Mouse (Mus musculus): Measurements from ENCODE around the gene Mpo.

Mpo gene

GRCm38 (mm10) chr11:87805448-87805847 is 12.1 kb downstream of the Mpo start:
- DNase-seq (ENCODE audit: low spot score in 2 of 2): peak in 1 of 2 experiments; percentile 24

GRCm38 (mm10) chr11:87807433-87807832 is 14.1 kb downstream of the Mpo start:
- DNase-seq (ENCODE audit: low spot score in 2 of 2): no peak

- peak in 1 of 2 experiments; percentile 8 for DNase-seq (ENCODE audit: low spot score in 2 of 2)
Measured at GRCm38 (mm10) chr11:87808236-87808635, 14.9 kb downstream of the Mpo start.

GRCm38 (mm10) chr11:87811396-87811795 is 18.0 kb downstream of the Mpo start:
- DNase-seq (ENCODE audit: low spot score in 2 of 2): no peak

- no peak for DNase-seq (ENCODE audit: low spot score in 2 of 2)
Measured at GRCm38 (mm10) chr11:87814831-87815230, 21.4 kb downstream of the Mpo start.

- DNase-seq (ENCODE audit: low spot score in 2 of 2): no peak
Measured at GRCm38 (mm10) chr11:87816707-87817442, 23.5 kb downstream of the Mpo start.

- DNase-seq (ENCODE audit: low spot score in 2 of 2): no peak
Measured at GRCm38 (mm10) chr11:87817443-87817773, 24.0 kb downstream of the Mpo start.

GRCm38 (mm10) chr11:87821502-87821901 is 28.1 kb downstream of the Mpo start:
- no peak for DNase-seq (ENCODE audit: low spot score in 2 of 2)

- no peak for DNase-seq (ENCODE audit: low spot score in 2 of 2)
Measured at GRCm38 (mm10) chr11:87828239-87828900, 35.0 kb downstream of the Mpo start, which contains the start of gene Lpo. Gene Lpo (minus strand): TSS chr11:87828289.

GRCm38 (mm10) chr11:87840676-87841075 is 47.3 kb downstream of the Mpo start:
- no peak for DNase-seq (ENCODE audit: low spot score in 2 of 2)

GRCm38 (mm10) chr11:87841436-87841835 is 48.1 kb downstream of the Mpo start:
- no peak for DNase-seq (ENCODE audit: low spot score in 2 of 2)

- no peak for DNase-seq (ENCODE audit: low spot score in 2 of 2)
Measured at GRCm38 (mm10) chr11:87846968-87847600, 53.7 kb downstream of the Mpo start.

- no peak for DNase-seq (ENCODE audit: low spot score in 2 of 2)
Measured at GRCm38 (mm10) chr11:87847884-87848283, 54.5 kb downstream of the Mpo start.

- DNase-seq (ENCODE audit: low spot score in 2 of 2): peak; percentile 85
Measured at GRCm38 (mm10) chr11:87852690-87853596, 59.6 kb downstream of the Mpo start, which contains the start of gene Mks1. Gene Mks1 (plus strand): TSS chr11:87853215.

GRCm38 (mm10) chr11:87853597-87853954 is 60.2 kb downstream of the Mpo start:
- no peak for DNase-seq (ENCODE audit: low spot score in 2 of 2)

Data from spleen, postnatal 36 days (tissue).